Mouse (Mus musculus) c-Kit-positive CD71-negative TER-119-negative erythroid progenitor cells, embryonic 14.5 days (primary cell): ENCODE data around the gene Sigirr.

Experiments
- DNase-seq: peaks from one replicate; pipeline ENCODE4 v3.0.0-alpha.2; 2013; ENCODE audit warnings: low read depth

The Sigirr gene

GRCm38 (mm10) chr7:141096649-141097056, 3.7 kb downstream of the Sigirr start:
- DNase-seq: peak; percentile 82

GRCm38 (mm10) chr7:141096021-141096420, 4.4 kb downstream of the Sigirr start:
- DNase-seq: no peak

DNA sequence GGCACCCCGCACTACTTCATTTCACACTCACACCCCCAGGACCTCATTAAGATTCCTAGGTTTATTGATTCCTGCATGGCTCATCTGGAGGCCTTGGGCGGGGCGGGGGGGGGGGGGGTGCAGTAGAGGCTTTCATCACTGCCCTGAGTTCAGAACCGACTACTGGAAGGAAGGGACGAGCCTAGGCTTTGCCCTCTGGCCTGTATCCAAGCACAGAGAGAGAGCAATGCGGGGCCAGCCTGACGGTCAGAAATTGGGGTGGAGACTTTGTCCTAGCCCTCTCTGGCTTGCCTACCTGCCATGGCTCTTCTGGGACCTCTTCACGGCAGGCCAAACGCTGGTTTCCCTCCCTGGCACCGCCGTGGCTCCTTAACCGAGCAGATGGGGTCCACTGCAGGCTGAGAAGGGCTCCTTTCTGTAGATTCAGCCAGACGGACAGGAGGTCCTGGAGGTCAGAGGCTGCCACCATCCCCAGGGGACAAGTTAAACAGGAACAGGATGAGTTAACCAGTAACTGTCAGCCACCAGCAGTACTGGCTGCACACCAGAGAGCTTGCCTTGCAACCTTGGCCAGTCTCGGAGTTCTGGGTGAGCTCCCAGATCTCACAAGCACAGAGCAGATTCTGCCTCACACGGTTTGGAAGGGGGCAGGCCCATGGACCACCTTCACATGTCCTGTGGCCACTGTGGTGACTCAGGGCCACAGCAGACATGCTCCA, 5.7 kb downstream of the Sigirr start:
- DNase-seq: no peak

DNA sequence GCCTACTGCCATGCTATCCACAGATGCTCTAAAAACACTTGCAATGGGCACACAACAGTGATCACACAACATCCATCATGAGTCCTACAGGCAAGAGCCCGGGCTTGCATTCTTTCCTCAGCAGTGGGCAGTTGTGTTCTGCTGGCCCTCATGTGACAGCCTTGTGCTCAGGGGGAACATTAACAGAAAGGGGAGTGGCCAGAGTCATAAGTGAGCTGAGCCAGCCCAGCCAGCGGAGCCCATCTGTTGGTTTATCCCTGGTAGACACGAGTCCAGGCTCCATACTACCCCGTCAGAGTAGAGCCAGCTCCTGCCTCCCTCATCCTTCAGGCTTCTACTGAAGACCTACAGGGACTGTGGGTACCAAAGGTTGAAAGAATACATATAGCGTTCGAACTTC, 6.4 kb downstream of the Sigirr start:
- no peak for DNase-seq

GRCm38 (mm10) chr7:141092051-141092735, 8.2 kb downstream of the Sigirr start:
- peak; percentile 79 for DNase-seq

- no peak for DNase-seq
Measured at GRCm38 (mm10) chr7:141090228-141090627, 10.1 kb downstream of the Sigirr start.

GRCm38 (mm10) chr7:141088473-141088872, 11.9 kb downstream of the Sigirr start:
- no peak for DNase-seq

DNA sequence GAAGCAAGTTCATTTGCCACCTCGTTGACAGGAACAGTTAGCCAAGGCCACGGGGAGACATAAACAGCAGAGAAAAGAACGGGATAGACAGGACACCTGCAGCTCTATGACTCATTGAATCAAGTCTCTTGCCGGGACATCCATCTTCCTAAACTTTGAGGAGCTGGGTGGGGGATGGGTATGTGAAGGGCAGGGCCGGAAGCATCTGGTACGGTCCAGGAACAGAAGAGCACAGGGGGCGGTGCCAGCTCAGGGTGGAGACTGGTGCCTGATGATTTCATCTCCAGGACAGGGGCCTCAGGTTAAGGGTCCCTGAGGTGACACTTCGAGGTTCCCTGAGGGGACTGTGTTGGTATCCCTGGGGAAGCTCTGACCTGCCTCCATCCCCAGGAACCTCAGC, 12.5 kb downstream of the Sigirr start:
- DNase-seq: no peak

DNA sequence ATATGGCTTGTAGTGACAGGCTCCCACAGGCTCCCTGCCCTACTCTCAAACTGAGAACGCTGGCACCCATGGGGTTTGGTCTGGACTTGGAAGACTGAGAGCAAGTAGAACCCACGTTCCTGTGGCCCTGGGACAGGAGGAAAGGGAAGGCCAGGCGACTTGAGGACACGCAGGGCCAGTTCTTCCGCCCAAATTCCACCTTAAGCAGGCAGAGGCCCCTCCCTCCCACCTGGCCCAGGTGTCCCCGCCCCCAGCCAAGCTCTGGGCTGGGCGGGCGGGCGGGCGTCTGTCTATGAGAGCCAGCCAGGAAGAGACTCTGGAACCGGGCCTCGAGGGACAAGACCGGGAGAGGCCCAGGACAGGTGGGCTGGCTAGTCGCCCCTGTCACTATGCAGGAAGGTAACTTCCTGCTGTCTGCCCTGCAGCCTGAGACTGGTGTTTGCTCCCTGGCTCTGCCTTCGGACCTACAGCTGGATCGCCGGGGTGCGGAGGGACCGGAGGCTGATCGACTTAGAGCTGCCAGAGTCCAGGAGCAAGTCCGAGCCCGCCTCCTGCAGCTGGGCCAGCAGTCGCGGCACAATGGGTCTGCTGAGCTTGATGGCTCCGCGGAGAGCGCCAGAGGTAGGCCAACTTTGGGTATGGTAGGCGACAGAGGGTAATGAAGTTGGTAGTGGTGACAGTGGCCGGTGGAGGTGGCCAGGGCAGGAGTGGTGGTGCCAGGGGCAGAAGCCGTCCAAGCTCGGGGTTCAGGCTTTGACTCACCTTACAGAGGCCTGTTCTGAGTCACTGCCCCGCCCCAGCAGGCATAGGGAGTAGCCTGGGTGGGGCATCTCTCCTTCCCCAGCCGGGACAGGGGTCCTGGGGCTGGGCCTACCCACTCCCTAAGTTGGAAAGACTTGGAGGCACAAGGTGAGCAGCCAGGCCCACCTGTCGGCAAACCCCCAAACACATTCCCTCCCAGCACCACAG, 20.6 kb downstream of the Sigirr start:
- no peak for DNase-seq

- DNase-seq: no peak
Measured at GRCm38 (mm10) chr7:141078876-141079275, 21.5 kb downstream of the Sigirr start.

- no peak for DNase-seq
Measured at GRCm38 (mm10) chr7:141077841-141078240, 22.5 kb downstream of the Sigirr start, which contains the start of gene Pkp3. TSS of gene Pkp3 (plus strand) at chr7:141078218.

DNA sequence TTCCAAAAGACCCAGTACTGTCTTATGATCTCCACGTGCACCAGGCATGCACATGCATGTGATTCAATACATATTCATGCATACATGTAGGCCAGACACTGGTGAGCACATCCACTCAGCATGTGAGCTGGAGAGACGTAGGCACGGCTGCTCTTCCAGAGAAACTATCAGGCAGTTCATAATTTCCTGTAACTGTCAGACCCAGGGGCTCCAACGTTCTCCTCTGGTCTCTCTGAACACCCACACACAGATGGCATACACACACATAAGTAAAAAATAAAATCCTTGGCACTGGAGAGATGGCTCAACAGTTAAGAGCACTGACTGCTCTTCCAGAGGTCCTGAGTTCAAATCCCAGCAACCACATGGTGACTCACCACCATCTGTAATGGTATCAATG, 26.6 kb downstream of the Sigirr start:
- DNase-seq: no peak

DNA sequence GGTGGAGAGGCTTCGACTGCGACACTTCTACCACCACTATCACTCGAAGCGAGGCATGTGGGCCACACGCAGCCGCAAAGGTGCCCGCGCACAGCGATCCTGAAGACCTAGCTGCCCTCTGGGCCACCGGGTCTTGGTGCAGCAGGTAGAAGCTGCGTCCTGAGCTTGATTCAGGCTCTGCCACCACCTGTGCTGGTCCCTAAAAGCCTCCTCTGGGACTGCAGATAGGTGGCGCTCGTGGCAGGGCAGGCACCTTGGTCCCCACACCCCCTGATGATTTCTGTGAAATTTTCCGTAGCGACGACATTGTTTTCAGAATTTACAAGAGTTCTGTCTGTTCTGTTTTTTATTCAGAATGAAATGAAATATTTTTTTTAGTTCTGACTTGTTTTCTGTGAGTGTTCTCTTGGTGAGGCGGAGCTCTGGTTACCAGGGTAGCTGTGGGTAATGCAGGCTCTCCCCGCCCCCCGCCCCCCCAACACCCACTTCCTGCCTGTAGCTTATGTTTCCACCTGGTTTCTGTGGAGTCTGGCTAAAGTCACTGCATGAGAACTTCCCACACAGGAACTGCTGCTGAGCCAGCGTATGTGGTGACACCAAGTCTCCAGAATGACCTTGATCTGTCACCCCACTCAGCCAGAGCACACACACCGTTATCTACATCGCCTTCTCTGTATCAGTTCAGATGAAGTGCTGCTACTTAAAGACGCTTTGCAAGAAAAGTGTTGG, 28.2 kb downstream of the Sigirr start:
- DNase-seq: no peak

GRCm38 (mm10) chr7:141070058-141070862, 30.1 kb downstream of the Sigirr start:
- DNase-seq: peak; percentile 81

GRCm38 (mm10) chr7:141068351-141068750, 32.0 kb downstream of the Sigirr start:
- no peak for DNase-seq

DNA sequence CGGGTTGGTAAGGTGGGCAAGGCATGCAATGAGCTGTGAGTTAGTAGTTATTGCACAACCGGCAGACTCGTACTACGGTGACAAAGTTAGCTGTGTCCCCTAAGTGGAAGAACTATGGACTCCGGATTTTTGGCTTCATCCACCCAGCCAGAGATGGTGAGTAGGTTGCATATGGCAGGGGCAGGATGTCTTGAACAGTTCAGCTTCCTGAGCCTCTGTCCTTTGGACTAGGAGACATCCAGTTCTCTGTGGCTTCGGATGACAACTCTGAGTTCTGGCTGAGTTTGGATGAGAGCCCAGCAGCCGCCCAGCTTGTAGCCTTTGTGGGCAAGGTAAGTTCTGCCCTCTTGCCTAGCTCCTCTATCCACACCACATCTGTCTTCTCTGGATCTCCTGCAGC, 35.8 kb downstream of the Sigirr start:
- DNase-seq: no peak

GRCm38 (mm10) chr7:141064175-141064574, 36.2 kb downstream of the Sigirr start:
- no peak for DNase-seq

DNA sequence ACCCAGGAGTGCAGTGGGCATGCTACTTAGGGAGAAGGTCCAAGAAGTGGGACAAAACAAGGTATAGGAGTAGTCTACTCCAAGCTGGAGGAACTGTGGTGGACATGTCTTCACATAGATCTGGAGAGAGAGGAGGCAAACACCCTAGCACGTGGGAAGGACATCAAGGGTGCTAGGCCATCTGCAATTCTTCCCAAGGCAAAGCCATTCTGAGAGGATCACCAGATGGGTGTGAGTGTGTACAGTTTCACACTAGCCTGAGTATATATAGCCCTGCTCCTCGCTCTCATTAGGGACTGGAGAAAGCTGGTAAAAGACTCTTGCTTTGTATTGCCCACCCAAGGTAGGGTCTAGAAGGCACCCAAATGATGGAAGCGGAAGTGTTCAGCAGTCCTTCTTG, 37.0 kb downstream of the Sigirr start:
- no peak for DNase-seq

- DNase-seq: no peak
Measured at GRCm38 (mm10) chr7:141062525-141062924, 37.8 kb downstream of the Sigirr start.

DNA sequence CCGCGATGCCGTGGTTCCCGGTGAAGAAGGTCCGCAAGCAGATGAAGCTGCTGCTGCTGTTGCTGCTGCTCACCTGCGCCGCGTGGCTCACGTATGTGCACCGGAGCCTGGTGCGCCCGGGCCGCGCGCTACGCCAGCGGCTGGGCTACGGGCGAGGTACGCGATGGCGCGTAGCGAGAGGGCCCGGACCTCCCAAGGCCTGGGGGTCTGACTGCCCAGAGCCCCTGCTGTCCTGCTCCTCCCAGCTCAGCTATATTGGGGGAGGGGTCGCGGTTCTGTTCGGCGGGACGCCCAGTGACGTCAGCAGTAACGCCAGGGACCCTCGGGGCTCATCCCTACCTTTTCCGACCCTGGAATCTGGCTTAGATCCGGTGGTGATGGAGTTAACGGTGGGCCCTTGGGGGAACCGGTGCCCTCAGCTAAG, 39.1 kb downstream of the Sigirr start:
- no peak for DNase-seq
